Mouse (Mus musculus): ENCODE results near the gene Hykk.

Hykk gene

DNA sequence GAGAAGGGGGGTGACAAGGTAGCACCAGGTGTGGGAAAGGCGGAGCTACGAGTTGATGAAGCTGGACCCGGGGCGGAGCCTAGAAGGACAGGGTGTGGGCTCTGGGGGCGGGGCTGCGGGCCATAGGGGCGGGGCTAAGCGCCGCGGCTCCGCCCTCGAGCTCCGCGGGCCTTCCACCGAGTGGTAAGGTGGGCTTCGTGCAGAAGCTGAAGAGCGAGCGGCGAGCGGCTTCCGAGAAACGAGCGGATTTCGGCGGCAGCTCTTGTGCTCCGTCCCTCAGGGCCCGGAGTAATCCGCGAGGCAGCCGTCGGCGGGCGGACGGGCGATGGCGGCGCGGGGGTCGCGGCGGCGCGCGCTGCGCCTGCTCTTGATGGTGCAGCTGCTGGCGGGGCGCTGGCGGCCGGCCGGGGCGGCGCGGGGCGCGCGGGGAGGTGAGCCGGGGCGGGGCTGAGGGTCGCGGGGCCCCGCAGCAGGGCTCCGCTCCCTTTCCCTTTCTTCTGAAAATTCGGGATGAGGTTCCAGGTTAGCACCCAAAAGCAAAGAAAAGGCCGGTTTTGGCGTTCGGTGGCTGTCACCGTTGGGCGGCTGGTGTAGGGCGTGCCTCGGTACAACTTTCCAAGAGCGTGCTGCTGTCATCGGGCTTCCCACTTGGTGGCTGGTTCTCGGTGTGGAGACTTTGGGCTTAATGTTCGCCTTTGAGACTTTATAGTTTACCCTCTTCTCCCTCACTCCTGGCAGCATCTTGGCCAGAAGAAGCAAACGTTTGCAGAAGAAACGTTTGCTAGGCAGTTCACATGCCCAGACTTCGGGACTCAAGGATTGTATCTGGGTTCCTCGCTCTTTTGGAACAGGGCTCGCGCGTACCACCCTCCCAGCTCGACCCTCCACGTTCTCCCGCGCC, 64.5 kb downstream of the Hykk start:
- DNase-seq (ENCODE audit: low spot score) = peak; percentile 61

DNA sequence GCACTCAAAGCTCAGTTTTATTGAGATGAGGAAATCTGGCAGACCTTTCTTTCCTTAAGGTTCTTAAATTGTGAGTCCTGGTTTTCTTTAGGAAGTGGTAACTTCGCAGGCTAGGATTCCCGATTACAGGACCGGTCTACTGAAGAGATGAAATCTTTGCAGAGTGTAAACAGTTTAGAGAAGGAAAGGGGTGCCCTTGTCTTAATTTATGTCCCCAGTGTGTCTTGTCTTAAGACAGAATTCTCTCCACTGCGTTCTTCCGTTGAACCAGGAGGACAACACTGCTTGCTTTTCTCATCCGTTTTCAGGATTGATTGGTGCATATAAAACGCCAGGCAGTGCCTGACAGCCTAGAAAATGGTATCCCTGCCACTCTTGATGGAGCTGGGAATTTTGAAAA, 65.3 kb downstream of the Hykk start:
- no peak for DNase-seq (ENCODE audit: low spot score)

DNA sequence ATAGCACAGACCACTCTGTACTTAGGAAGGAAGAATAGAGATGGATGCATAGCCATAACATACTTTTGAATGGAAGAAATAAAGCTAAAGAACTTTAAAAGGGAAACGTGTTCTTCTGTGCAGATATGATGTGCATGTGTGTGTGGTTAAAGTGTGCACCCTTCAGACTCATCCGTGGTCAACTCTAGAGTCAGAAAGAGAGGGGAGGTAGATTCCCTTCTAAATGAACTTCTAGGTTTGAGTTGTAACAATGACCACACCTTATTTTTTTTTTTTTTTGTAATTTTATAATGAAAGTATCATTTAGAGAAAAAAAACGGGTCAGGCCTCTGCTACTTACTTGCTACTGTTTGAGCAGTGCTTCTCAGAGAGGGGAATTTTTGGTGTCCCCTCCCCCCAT, 73.3 kb downstream of the Hykk start:
- no peak for DNase-seq (ENCODE audit: low spot score)

DNA sequence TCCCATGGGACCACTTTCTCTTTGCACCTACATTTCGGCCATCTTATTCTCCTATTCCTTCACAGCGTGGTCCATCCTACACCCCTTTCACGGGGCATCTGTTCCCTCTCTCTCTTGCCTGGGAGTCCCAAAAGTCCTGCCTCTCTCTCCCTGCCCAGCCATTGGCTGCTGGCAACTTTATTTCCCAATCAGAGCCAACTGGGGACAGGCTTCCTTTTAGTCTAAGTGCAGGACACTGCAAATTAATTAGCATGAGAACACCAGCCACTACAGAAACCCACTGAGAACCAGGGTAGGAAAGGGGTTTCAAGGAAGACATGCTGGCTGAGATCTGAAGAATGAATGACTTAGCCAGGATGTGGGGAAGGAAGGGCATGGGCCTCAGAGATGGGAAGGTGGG, 77.3 kb downstream of the Hykk start:
- no peak for DNase-seq (ENCODE audit: low spot score)

GRCm38 (mm10) chr9:54995645-54996044, 78.6 kb downstream of the Hykk start:
- DNase-seq (ENCODE audit: low spot score) = no peak
